Mouse (Mus musculus) embryo, embryonic 10 days (tissue): ENCODE measurements around the gene Fat1.
A peak's percentile ranks its signal among the peaks of the same experiment; 100 is the strongest.

Source experiments
- DNase-seq: peaks from one replicate; pipeline ENCODE4 v3.0.0-alpha.2; 2015; ENCODE audit warnings: low spot score

Fat1 gene

DNA sequence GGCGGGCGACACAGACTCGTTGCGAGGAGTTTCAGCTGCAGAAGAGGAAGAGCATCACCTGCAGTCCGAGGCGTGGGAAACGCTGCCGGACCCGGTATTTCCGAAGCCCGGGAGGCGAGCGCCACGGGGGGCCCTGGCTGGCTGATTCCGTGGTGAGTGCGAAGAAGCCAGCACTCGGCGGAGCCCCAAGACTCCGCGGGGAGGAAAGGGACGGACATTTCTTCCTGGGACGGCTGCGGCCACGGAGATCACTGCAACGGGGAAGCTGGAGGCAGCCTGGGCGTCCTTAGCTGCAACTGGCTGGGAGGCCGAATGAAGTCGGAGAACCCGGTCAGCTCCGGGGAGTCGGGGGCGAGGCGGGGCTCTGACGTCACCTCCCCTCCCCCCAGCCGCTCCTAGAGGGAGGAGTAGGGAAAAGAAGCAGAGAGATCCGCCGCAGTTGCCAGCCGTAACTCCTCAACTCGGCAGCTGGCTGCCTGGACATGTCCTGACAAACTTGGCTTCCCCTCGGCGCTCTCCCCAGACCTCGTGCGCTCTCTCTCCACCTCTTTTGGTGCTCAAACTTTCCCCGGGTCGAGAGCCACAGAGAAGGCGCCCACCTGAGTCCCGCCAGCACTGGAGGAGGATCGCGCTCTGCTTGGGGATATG is at the start of gene Fat1:
Gene Fat1, plus strand, starts transcription at position 598 of the 648 bp plus-strand sequence.
- DNase-seq, result peak; percentile 90

DNA sequence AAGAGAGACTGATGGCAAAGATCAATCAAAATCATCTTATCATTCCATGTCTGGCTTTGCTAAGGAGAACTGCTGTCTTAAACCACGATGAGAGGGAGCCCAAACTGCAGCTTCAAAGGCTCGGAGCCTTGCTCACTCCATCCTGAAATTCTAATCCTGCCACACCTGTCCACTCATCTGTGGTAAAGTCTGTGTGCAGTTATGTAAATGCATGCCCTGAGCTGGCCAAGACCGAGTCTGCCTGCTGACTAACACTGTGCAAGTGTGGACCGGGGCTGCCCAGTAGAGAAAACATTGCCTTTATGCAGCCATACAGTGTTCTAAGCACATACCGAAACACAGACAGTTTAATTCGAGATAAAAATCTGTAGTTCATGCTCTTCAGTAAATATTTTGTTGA is 40.6 kb upstream of the Fat1 start:
- DNase-seq, result no peak

DNA sequence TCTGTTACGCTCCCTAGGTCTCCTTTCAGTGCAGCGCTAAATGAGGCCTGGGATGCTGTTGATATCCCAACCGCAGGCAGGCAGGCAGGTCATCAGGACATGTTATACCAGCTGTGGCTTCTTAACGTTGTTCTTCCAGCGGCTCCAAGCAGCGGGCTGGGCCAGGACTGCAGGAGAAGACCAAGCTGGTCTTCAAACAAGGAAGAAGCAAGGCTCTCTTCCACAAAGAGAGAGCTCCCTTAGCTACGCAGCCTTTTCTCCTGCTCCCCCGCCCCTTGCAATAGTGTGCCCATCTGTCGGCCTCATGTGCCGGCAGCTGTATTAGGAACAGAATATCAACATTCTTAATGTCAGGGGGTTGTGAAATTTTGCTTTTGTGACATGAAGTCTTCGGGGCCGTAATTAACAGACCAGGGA is 35.7 kb upstream of the Fat1 start:
- DNase-seq, result peak; percentile 24

DNA sequence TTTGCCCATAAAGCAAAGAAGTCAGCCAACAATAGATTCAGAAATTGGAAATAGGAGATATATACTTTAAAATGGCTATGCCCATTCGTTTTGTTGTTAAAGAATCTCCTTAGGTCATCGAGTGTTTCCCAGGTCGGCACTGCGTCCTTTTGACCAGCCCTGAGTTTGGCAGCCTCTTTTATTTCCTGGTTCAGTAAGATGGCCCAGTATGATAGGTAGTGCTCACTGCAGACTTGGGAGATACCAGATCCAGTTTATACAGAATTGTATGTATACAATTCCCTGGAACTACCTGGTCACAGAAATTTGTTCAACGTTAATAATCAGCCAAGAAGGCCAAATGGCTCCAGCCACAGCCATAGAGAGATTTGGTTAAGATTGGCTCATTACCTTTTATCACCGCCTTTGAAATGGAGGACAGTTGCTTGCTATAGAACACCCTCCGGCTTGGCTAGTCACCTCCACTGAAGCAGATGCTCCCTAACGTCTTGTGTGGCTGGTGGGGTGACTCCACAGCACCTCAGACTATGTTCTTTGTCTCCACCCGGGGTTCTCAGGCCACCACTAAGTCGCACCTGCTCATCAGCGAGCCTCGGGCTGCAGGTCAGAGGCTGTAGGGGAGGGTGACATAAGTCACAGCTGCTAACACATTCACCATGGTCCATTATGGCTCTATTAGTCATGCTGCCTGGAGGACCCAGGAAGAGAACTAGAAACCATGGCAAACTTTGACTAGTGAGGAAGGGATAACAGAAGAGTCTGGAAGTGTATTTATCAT is 23.9 kb upstream of the Fat1 start:
- no peak for DNase-seq

- no peak for DNase-seq
Observed at GRCm38 (mm10) chr8:44919487-44920082, 15.7 kb upstream of the Fat1 start.

GRCm38 (mm10) chr8:44920379-44921032 is 14.7 kb upstream of the Fat1 start:
- no peak for DNase-seq

GRCm38 (mm10) chr8:44924995-44925394 is 10.3 kb upstream of the Fat1 start:
- no peak for DNase-seq

GRCm38 (mm10) chr8:44930058-44930457 is 5.2 kb upstream of the Fat1 start:
- no peak for DNase-seq

DNA sequence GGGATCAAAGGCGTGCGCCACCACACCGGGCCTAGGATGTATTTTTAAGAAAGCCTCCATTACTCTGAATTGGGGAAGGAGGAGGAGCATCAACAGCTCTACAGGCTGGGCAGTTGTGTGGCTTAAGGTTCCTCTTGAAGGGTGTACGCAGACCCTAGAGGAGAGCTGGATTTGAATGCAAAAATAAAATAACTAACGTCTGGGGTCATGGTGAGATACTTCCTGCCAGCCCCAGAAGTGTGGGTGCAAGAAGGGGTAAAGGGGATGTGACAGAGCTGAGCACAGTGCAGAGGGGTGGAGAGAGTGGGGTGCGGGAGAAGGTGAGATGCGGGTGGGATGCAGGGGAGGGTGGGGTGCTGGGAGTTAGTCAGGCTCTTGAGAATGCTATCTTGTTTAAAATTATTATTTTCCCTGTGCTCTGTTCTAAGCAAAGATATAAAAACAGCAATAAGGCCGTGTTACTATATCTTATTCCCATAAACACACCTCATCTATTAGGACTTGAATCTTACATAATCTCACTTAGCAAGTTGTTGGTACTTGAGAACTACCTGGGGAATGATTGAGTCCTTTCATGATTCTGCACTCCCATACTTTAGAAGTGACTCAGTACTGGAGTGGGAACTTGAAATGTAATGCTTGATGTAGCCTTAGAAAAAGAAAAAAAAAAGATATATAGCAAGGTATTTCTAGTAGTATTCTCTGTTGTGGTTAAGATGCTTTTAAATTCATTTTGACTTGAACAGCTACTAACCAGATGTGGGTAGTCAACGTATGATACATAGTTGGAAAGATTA is 2.5 kb upstream of the Fat1 start:
- DNase-seq, result no peak

DNA sequence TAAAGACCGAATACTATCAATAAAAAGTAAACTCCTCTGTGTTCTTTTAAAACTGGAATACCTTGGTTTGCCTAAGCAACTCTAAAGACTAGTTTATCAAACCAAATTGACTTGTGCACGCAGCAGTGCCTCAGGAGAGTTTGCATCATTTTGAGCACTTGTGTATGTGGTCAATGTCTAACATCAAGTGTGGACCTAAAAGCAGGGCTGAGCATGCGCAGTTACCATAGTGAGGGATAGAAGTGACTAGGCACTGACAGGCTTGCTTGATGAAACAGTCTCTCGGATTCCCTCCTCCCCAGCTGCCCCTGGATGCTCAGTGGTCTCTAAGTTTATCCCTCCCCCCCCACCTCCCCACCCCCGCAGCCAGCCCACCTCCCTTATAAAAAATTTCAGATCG is 1.8 kb upstream of the Fat1 start:
- peak; percentile 63 for DNase-seq

DNA sequence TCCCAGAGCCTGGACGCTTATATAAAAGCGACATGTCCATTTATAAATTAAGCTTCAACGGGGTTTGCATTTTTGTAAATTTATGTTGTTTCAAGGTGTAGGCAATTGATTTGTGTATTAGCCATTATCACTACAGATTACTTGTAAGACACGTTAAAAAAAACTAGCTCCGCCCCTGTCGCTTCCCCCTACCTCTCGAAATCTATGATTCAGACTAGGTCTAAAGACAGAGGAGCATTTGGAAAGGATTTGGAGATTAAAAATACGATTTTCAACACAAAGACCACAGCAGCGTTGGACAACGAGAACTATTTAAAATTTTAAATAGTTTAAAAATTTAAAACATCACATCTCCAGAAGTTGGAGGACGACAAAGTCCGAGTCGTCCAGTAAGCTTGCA is 831 bp upstream of the Fat1 start:
- DNase-seq, result no peak

GRCm38 (mm10) chr8:44935741-44936140 is 494 bp downstream of the Fat1 start:
- DNase-seq, result peak; percentile 96

- peak; percentile 76 for DNase-seq
Observed at GRCm38 (mm10) chr8:44936481-44936961, 1.3 kb downstream of the Fat1 start.

DNA sequence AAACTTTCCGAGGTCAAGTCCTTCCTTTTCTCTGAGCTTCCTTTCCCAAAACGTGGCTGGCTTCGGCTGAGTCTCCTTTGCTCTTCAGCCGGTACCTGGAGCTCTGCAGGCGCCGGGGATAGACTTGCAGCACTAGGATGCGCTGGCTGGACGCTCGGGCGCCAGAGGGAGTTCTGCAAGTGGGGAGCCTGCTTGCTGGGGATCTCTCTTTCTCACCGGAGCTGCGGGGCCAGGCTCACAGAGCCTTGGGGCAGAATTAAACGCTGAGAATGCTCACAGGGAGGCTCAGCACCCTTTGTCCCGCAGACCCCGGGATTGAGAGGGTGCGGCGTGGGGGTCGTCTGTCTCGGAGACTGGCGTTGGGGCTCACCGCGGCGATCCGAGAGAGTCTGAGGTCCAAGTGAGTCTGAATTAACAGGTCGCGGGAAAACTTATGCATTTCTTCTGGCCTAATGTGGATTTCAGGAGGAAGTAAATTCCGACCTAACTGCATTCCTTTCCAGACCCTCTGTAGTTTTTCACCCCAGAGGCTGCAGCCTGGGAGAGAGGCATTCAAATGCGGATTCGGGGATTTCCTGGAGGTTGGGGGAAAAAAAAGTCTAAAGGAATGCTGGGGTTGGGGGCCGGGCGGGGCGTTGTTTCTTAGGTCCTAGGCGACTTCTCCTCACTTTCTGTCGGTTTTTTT is 2.0 kb downstream of the Fat1 start:
- DNase-seq, result peak; percentile 72

DNA sequence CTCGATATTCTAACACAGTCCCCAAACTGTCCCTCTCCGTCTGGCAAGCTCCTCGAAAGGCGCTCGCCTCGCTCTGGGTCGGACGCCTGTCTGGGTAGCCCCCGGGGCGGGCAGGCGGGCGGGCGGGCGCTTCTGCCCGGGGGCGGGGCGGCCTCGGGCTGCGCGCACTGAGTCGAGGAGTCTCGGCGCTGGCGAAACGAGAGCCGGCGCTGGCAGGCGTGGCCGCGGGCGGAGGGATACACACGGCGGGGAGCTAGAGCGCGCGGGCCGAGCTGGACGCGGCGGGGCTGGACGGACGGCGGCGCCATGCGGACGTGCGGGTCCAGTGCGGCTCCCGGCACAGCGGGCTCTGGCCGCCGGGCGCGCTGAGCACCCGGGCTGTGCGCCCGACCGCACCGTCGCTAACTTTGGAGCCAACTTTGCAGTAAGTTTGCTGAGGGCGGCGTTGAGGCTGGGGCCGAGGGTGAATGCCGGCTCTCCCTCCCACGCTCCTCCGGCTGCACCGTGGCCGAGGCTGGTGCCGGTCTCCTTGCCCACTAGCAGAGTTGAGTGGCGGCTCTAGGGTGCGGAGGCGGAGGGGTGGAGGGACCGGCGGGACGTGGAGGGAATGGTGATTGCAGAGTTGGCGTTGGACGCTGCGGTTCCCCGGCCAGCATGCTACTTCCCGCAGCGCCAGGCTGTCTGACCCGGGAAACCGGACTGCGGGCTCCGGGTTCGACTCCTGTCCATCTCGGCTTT is 2.8 kb downstream of the Fat1 start:
- DNase-seq, result peak; percentile 96

- no peak for DNase-seq
Observed at GRCm38 (mm10) chr8:44938643-44938979, 3.4 kb downstream of the Fat1 start.

DNA sequence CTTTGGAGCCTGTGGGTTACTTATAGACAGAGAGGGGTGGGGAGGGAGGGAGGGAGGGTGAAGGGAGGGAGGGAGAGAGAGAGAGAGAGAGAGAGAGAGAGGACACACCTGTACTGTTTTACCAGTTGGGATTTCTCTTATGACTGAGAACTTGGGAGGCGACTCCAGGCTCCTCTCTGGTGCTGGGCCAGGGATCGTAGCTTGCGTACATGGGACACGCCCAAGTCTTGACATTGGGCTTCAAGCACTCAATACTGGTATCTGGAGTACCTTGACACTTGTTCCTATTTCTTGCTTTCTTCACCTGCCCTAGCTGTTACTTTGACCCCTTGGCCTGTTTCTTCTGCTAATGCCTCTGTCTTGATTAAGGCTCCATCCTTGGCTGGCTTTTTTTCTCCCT is 10.3 kb downstream of the Fat1 start:
- no peak for DNase-seq

GRCm38 (mm10) chr8:44948597-44948996 is 13.3 kb downstream of the Fat1 start:
- DNase-seq, result no peak

- DNase-seq, result peak; percentile 73
Observed at GRCm38 (mm10) chr8:44960455-44960854, 25.2 kb downstream of the Fat1 start.

DNA sequence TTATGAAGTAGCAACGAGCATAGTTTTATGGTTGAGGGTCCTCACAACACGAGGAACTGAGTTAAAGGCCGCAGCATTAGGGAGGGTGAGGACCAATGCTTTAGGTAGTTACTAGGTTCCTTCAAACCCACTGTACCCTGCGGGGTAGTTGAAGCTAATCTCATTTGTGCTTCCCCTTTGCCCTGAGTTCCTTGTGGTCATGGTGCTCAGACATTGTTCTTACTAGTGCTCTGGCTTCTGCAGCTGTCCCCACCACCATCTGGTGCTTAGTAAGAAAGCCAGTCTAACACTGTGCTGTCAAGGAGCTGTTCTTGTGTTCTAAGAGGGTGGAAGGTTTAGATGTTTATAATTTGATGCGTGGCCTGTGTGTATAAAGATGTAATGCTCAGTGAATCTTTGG is 25.7 kb downstream of the Fat1 start:
- DNase-seq, result peak; percentile 62

DNA sequence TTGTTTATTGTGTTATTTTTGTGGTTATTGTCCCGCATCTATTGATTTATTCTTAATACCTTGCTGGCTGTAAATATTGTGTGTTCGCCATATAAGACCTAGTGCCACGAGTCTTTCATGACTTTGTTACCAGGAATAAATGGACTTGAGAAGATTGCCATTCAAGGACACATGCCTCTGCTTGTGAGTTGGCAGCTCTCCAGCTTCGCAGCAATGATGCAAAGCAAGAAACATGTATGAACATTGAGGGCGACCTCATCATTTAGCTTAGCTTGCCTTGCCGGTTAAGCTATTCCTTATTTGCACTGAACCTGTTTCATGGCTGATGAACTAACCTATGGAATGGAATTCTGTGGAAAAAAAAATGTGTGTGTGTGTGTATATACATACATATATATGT is 26.2 kb downstream of the Fat1 start:
- DNase-seq, result no peak
